Mouse (Mus musculus): ENCODE measurements around the gene Rab3b. TPM values are rescaled to one million over a fixed set of nuclear protein-coding genes. Genes with fewer than 3 reads are reported as not detected.

Rab3b gene
- polyA plus RNA-seq, 1 experiment: 0.23 TPM

GRCm38 (mm10) chr4:108950201-108950600, 71.3 kb downstream of the Rab3b start:
- TF ChIP-seq SRF (IDR thresholded peaks at IDR 0.05; ENCODE audit: control insufficient read depth, insufficient read length, low read depth): no peak
- no peak for TF ChIP-seq MAX (IDR thresholded peaks at IDR 0.05; ENCODE audit: low read depth)
- TF ChIP-seq TCF12 (IDR thresholded peaks at IDR 0.05; ENCODE audit: insufficient read depth, poor library complexity, severe bottlenecking): no peak
- TF ChIP-seq CEBPB (IDR thresholded peaks at IDR 0.05; ENCODE audit: insufficient read depth, poor library complexity, severe bottlenecking): no peak
- no peak for TF ChIP-seq MYOG (IDR thresholded peaks at IDR 0.05; ENCODE audit: control insufficient read depth in 1 of 3, insufficient read depth in 1 of 3, insufficient read length in 2 of 3, low read depth in 2 of 3)
- TF ChIP-seq USF1 (IDR thresholded peaks at IDR 0.05; ENCODE audit: low read depth): no peak
- TF ChIP-seq POLR2AphosphoS2 (IDR thresholded peaks at IDR 0.05; ENCODE audit: insufficient read length, low read depth): no peak
- no peak for TF ChIP-seq E2F4 (IDR thresholded peaks at IDR 0.05; ENCODE audit: insufficient read depth)
- TF ChIP-seq TCF3 (IDR thresholded peaks at IDR 0.05; ENCODE audit: insufficient read length, low read depth): no peak
- TF ChIP-seq POLR2A (IDR thresholded peaks at IDR 0.05; ENCODE audit: insufficient read length, low read depth): no peak
- no peak for TF ChIP-seq REST (IDR thresholded peaks at IDR 0.05; ENCODE audit: insufficient read depth, insufficient read length)
- no peak for TF ChIP-seq MYOD1 (IDR thresholded peaks at IDR 0.05; ENCODE audit: control insufficient read depth in 1 of 3, insufficient read length in 2 of 3, low read depth in 2 of 3)
- Histone ChIP-seq H3ac (ENCODE audit: control insufficient read depth, insufficient read length) (no peak overlapping the region), H3K4me2 (ENCODE audit: low read depth) (no peak overlapping the region)

GRCm38 (mm10) chr4:108951663-108952062, 72.8 kb downstream of the Rab3b start:
- Histone ChIP-seq H3K79me2 (ENCODE audit: control insufficient read depth, insufficient read depth) (no peaks in the 10 kb centered on the region), H3ac (ENCODE audit: control insufficient read depth, insufficient read length) (no peak overlapping the region), H3K4me2 (ENCODE audit: low read depth) (no peak overlapping the region), H3K36me3 (ENCODE audit: control insufficient read depth, insufficient read depth) (no peaks in the 10 kb centered on the region), H3K27me3 (ENCODE audit: control insufficient read depth, insufficient read depth, insufficient read length) (no peaks in the 10 kb centered on the region), H3K4me3 (no peak overlapping the region)
- TF ChIP-seq SRF (IDR thresholded peaks at IDR 0.05; ENCODE audit: control insufficient read depth, insufficient read length, low read depth) (no peak), REST (IDR thresholded peaks at IDR 0.05; ENCODE audit: insufficient read depth, insufficient read length) (no peak), TCF12 (IDR thresholded peaks at IDR 0.05; ENCODE audit: insufficient read depth, poor library complexity, severe bottlenecking) (no peak), MYOD1 (IDR thresholded peaks at IDR 0.05; ENCODE audit: control insufficient read depth in 1 of 3, insufficient read length in 2 of 3, low read depth in 2 of 3) (no peak), MAX (IDR thresholded peaks at IDR 0.05; ENCODE audit: low read depth) (no peak), MYOG (IDR thresholded peaks at IDR 0.05; ENCODE audit: control insufficient read depth in 1 of 3, insufficient read depth in 1 of 3, insufficient read length in 2 of 3, low read depth in 2 of 3) (no peak), POLR2AphosphoS2 (IDR thresholded peaks at IDR 0.05; ENCODE audit: insufficient read length, low read depth) (no peak), TCF3 (IDR thresholded peaks at IDR 0.05; ENCODE audit: insufficient read length, low read depth) (no peak), CEBPB (IDR thresholded peaks at IDR 0.05; ENCODE audit: insufficient read depth, poor library complexity, severe bottlenecking) (no peak), USF1 (IDR thresholded peaks at IDR 0.05; ENCODE audit: low read depth) (no peak), POLR2A (IDR thresholded peaks at IDR 0.05; ENCODE audit: insufficient read length, low read depth) (no peak)

More at GRCm38 (mm10) chr4:108950201-108950600, 71.3 kb downstream of the Rab3b start:
- H3K27me3 ChIP-seq (ENCODE audit: control insufficient read depth, insufficient read depth, insufficient read length): no peaks in the 10 kb centered on the region
- H3K79me2 ChIP-seq (ENCODE audit: control insufficient read depth, insufficient read depth): no peaks in the 10 kb centered on the region
- H3K36me3 ChIP-seq (ENCODE audit: control insufficient read depth, insufficient read depth): no peaks in the 10 kb centered on the region
- no peak overlapping the region for H3K4me3 ChIP-seq

GRCm38 (mm10) chr4:108959696-108960095, 80.8 kb downstream of the Rab3b start:
- H3K79me2 ChIP-seq (ENCODE audit: control insufficient read depth, insufficient read depth): no peaks in the 10 kb centered on the region
- no peak overlapping the region for H3K4me3 ChIP-seq
- no peaks in the 10 kb centered on the region for H3K36me3 ChIP-seq (ENCODE audit: control insufficient read depth, insufficient read depth)
- TF ChIP-seq CEBPB (IDR thresholded peaks at IDR 0.05; ENCODE audit: insufficient read depth, poor library complexity, severe bottlenecking) (no peak), TCF12 (IDR thresholded peaks at IDR 0.05; ENCODE audit: insufficient read depth, poor library complexity, severe bottlenecking) (no peak)
- H3K4me2 ChIP-seq (ENCODE audit: low read depth): no peak overlapping the region
- no peak overlapping the region for H3ac ChIP-seq (ENCODE audit: control insufficient read depth, insufficient read length)
- H3K27me3 ChIP-seq (ENCODE audit: control insufficient read depth, insufficient read depth, insufficient read length): no peaks in the 10 kb centered on the region

GRCm38 (mm10) chr4:108960619-108961460, 82.0 kb downstream of the Rab3b start:
- TF ChIP-seq USF1 (IDR thresholded peaks at IDR 0.05; ENCODE audit: low read depth) (no peak), MYOD1 (IDR thresholded peaks at IDR 0.05; ENCODE audit: control insufficient read depth in 1 of 3, insufficient read length in 2 of 3, low read depth in 2 of 3) (no peak), POLR2A (IDR thresholded peaks at IDR 0.05; ENCODE audit: insufficient read length, low read depth) (no peak), MYOG (IDR thresholded peaks at IDR 0.05; ENCODE audit: control insufficient read depth in 1 of 3, insufficient read depth in 1 of 3, insufficient read length in 2 of 3, low read depth in 2 of 3) (no peak), CEBPB (IDR thresholded peaks at IDR 0.05; ENCODE audit: insufficient read depth, poor library complexity, severe bottlenecking) (no peak), SRF (IDR thresholded peaks at IDR 0.05; ENCODE audit: control insufficient read depth, insufficient read length, low read depth) (no peak), TCF3 (IDR thresholded peaks at IDR 0.05; ENCODE audit: insufficient read length, low read depth) (no peak), REST (IDR thresholded peaks at IDR 0.05; ENCODE audit: insufficient read depth, insufficient read length) (no peak)
- H3ac ChIP-seq (ENCODE audit: control insufficient read depth, insufficient read length): no peak overlapping the region
- H3K4me3 ChIP-seq: no peak overlapping the region
- no peaks in the 10 kb centered on the region for H3K36me3 ChIP-seq (ENCODE audit: control insufficient read depth, insufficient read depth)
- no peaks in the 10 kb centered on the region for H3K79me2 ChIP-seq (ENCODE audit: control insufficient read depth, insufficient read depth)
- no peak overlapping the region for H3K4me2 ChIP-seq (ENCODE audit: low read depth)
- H3K27me3 ChIP-seq (ENCODE audit: control insufficient read depth, insufficient read depth, insufficient read length): no peaks in the 10 kb centered on the region

GRCm38 (mm10) chr4:108963017-108963416, 84.2 kb downstream of the Rab3b start:
- no peak for TF ChIP-seq TCF3 (IDR thresholded peaks at IDR 0.05; ENCODE audit: insufficient read length, low read depth)
- TF ChIP-seq MYOG (IDR thresholded peaks at IDR 0.05; ENCODE audit: control insufficient read depth in 1 of 3, insufficient read depth in 1 of 3, insufficient read length in 2 of 3, low read depth in 2 of 3): no peak
- TF ChIP-seq USF1 (IDR thresholded peaks at IDR 0.05; ENCODE audit: low read depth): no peak
- TF ChIP-seq CEBPB (IDR thresholded peaks at IDR 0.05; ENCODE audit: insufficient read depth, poor library complexity, severe bottlenecking): no peak
- TF ChIP-seq MYOD1 (IDR thresholded peaks at IDR 0.05; ENCODE audit: control insufficient read depth in 1 of 3, insufficient read length in 2 of 3, low read depth in 2 of 3): no peak
- TF ChIP-seq MAX (IDR thresholded peaks at IDR 0.05; ENCODE audit: low read depth): no peak
- no peak for TF ChIP-seq POLR2A (IDR thresholded peaks at IDR 0.05; ENCODE audit: insufficient read length, low read depth)
- no peak for TF ChIP-seq E2F4 (IDR thresholded peaks at IDR 0.05; ENCODE audit: insufficient read depth)
- TF ChIP-seq SRF (IDR thresholded peaks at IDR 0.05; ENCODE audit: control insufficient read depth, insufficient read length, low read depth): no peak
- no peak for TF ChIP-seq TCF12 (IDR thresholded peaks at IDR 0.05; ENCODE audit: insufficient read depth, poor library complexity, severe bottlenecking)
- no peak for TF ChIP-seq REST (IDR thresholded peaks at IDR 0.05; ENCODE audit: insufficient read depth, insufficient read length)
- H3K79me2 ChIP-seq (ENCODE audit: control insufficient read depth, insufficient read depth): no peaks in the 10 kb centered on the region
- no peaks in the 10 kb centered on the region for H3K36me3 ChIP-seq (ENCODE audit: control insufficient read depth, insufficient read depth)
- no peaks in the 10 kb centered on the region for H3K27me3 ChIP-seq (ENCODE audit: control insufficient read depth, insufficient read depth, insufficient read length)
- no peak overlapping the region for H3K4me2 ChIP-seq (ENCODE audit: low read depth)
- no peak overlapping the region for H3K4me3 ChIP-seq
- H3ac ChIP-seq (ENCODE audit: control insufficient read depth, insufficient read length): no peak overlapping the region
